9 mouse cellular contexts compared by ENCODE assay signal in the genomic region with DNA sequence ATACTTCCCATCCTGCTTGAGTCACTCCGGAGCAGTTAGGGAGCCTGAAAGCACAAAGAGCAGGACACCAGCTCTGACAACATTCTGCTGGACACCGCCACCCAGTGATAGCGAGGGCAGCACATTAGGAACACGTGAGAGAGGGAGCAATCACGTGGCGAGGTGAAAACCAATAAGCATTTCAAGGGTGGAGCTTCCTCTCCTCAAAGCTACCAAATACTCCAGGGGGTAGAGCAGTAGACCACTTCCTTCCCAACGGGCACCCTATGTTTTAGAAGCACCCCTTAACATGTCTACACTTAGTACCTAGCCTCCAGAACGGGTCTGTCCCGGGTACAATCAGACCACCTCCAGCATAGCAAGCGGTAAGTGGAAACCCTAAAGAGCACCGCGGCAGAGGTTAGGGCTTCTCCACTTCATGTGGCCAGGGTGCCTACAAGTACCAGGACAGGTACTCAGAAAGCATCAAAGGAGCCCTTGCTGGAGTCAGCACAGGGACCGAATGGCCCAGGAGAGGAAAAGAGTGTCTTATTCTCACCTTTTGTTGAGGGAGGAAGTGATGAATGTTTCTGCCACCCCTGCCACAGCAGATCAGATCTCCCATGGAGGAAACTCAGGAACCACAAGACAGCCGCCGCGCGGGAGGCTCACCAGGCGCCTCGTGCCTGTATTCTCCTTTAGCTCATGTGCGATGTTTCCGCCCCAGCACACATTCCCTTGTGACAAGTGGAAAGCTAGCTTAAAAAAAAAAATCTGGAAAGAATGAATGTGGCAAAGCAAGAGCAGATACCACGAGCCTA. TPM values are rescaled to one million over a fixed set of nuclear protein-coding genes. Genes with fewer than 3 reads are reported as not detected.
A peak's percentile ranks its signal among the peaks of the same experiment; 100 is the strongest.
DNase-seq lines count a peak whose midpoint lies in the region; ATAC-seq lines count a peak whose summit lies in the region.
"Had no signal": no experiment of that assay in that cellular context is flagged by ENCODE, and none has a peak within 500 bp of the region (broad histone marks: within the 10 kb centered on the region; RNA-seq: fewer than 3 reads in every experiment).

No protein-coding gene starts in this region.

- DNase-seq in heart, adult 18-20 months = peak; percentile 15 to 44
- no peak for DNase-seq in heart, adult 8-10 months (ENCODE audit: low spot score)
- peak; percentile 32 for DNase-seq in R1 (ENCODE audit: low read depth, low spot score)
- DNase-seq in retina, postnatal 1 day = peak; percentile 53
- no peak for DNase-seq in kidney, postnatal 14 days
- DNase-seq in layer of hippocampus, adult 11-12 months (ENCODE audit: low spot score) = no peak
- no peak for DNase-seq in c-Kit-positive CD71-positive TER-119-positive erythroid progenitor cells, embryonic 14.5 days (ENCODE audit: low spot score)
- DNase-seq: cerebellum, adult 18-20 months had no signal

- peak; percentile 87 for ATAC-seq in inflammation-experienced regulatory T-cells, adult 6 months

RNA-seq across cellular contexts. Expression of a gene that starts 48.8 kb away (rescaled TPM):
- total RNA-seq in heart, adult 18-20 months (2021) = 1 to 10 TPM; 7.0 to 8.2 TPM
- 1 to 10 TPM; 7.8 to 8.6 (median 8.3) TPM for total RNA-seq in heart, adult 8-10 months (2022)
- polyA plus RNA-seq in inflammation-experienced regulatory T-cells, adult 6 months (2017; shearing (Covaris generic)) = 10 to 100 TPM; 38.4 to 44.2 (median 40.9) TPM

Comparison
In these comparisons a context has a peak if more than half of its experiments do, and no peak if none do; other contexts are left out.
1. DNase-seq: peak in heart, adult 18-20 months (2 of 2), R1 (single experiment) and retina, postnatal 1 day (single experiment); none in heart, adult 8-10 months (single experiment), kidney, postnatal 14 days (single experiment), layer of hippocampus, adult 11-12 months (single experiment) and c-Kit-positive CD71-positive TER-119-positive erythroid progenitor cells, embryonic 14.5 days (single experiment).